Mouse (Mus musculus) urinary bladder, adult 18-20 months (tissue): ENCODE data around the gene Stk38.
"Not testable (repeated sequence)": the region's sequence is repeated elsewhere in the genome, so short reads cannot be mapped to it uniquely, and the experiment has no call there.

Experiments
- DNase-seq, 2 experiments: peaks; one replicate each; pipeline ENCODE4 v3.0.0; 2022; ENCODE audit warnings: low spot score in 2 of 2, mixed read lengths in 2 of 2

Gene Stk38

DNA sequence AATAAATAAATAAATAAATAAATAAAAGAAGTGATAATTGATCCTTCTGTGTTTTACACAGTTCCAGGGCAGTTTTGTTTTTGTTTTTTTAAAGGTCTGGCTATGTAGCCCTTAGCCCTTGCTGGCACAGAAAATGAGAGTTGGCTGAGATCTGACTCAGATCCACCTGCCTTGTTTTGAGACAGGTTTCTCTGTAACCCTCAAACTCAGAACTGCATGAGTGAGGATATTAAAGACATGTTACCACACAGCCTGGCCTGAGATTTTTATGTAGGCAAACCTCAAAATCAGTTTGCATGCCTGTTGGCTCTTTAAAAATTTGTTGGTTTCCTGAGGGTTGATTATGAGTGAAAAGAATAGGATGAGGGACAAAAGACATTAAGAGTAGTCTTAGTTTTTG lies 27.7 kb upstream of the Stk38 start:
- DNase-seq: no peak

DNA sequence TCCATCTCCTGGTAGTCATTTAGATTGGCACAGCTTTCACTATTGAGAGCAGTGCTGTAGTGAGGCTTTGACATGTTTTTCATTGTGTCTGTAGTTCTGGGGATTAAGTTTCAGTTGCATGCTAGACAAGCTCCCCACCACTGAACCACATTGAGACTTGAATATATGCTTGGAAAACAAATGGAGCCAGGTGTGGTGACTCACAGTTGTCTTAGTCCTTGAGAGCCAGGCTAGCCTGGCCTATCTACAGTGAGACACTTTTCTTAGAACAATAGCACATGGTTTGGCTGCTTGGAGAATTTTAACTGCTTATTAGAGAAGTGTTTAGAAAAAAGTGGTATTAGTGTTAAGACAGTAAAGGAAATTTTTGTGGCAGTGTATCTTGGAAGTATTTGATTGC lies 26.5 kb upstream of the Stk38 start:
- DNase-seq: no peak

DNA sequence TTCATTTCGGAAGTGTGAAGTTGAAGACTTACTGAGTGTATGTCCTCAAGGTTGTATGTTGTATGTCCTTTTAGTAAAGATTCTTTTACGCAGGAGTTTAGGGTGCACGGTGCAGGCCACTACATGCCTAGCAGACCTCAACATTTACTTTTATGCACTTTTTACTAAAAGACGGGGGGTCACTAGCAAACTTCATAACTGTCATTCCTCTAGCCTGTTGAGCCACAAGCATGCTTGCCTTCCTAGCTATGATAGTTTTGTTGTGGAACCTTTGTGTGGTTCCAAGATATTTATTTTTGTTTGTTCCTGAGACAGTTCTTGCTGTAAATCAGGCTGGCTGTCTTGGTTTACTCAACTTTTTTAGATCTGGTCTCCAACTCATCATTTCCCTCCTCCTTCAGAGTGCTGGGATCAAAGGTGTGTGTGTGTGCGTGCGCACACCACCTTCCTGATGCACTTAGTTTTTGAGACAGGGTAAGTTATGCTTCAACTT lies 25.8 kb upstream of the Stk38 start:
- DNase-seq: no peak

DNA sequence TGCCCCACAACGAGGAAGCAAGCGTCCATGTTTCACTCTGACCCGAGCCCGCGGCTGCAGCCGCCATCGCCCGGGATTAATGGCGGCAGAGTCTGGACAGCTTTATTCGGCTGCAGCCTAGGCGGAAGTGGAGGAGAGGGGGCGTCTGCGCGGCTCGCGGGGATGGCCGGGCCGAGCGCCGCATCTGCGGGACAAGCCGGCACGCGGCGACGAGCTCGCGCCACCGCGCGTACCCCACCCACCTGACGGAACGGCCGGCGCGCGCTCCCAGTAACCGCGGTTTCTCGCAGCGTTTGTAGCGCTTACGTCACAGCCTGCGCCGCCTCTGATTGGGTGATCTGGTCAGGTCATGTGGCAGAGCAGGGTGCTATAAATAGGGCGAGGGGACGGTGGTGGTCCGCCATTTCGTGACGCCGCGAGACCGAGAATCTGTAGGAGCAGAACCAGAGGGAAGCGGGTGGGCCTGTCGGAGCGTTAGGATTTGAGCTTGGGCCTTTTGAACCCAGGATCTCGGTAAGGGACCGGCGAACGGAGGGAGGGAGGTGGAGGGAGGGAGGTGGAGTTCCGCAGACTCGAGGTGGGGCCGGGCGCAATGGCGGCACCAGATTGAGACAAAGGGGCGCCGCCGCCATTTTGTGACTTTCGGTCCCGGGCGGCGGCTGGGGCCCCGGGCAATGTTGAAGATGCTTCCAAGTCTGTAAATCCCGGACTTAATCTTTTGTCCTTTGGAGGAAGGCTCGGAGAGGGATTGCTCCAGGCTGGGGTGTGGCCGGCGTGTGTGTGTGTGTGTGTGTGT lies 24.7 kb upstream of the Stk38 start, which contains the start of gene Srsf3:
TSS of gene Srsf3 (plus strand) at position 355 of the 796 bp plus-strand sequence.
- peak; percentile 95 to 98 for DNase-seq

DNA sequence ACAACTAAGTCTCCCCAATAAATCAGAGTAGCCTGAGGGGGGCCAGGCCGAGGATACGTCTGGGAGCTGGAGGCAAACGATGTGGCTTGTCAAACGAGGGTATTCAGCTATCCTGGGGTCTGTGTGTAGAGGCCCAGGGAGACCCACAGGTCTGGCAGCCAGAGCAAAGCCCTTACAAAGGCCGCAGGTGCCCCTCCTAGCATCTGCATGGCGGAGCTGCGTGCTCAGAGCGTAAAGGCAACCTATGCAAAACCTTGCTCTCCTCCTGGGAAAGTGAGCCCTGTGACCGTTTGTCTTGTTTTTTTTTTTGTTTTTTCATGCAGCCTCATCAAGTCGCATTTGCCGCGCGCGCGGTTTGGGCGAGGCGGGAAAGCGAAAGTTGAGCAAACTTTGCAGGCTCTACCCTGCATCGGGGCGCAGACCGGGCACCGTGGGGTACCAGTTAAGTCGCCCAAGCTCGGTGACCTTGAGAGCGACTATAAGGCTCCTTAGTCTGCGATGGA lies 24.0 kb upstream of the Stk38 start:
- DNase-seq: no peak

DNA sequence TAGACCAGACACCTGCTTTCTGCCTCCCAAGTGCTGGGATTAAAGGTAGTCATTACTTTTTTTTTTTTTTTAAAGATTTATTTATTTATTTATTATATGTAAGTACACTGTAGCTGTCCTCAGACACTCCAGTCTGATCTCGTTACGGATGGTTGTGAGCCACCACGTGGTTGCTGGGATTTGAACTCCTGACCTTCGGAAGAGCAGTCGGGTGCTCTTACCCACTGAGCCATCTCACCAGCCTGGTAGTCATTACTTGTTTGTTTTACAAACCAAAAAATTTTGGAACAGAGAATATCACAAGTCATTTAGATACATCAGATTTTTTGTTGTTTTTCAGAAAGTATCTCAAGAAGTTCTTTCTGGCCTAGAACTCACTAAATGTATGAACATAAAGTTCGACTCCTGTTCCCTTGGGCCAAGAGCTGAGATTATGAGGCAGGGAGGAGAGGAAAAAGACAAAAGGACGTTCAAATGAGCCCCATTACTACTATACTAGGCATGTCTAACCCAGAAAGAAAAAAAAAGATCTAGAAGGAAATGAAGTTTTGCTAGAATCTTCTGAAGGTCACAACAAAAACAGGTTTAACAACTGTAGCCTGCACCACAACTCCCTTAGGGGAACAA lies 23.4 kb upstream of the Stk38 start:
- not testable (repeated sequence) for DNase-seq

DNA sequence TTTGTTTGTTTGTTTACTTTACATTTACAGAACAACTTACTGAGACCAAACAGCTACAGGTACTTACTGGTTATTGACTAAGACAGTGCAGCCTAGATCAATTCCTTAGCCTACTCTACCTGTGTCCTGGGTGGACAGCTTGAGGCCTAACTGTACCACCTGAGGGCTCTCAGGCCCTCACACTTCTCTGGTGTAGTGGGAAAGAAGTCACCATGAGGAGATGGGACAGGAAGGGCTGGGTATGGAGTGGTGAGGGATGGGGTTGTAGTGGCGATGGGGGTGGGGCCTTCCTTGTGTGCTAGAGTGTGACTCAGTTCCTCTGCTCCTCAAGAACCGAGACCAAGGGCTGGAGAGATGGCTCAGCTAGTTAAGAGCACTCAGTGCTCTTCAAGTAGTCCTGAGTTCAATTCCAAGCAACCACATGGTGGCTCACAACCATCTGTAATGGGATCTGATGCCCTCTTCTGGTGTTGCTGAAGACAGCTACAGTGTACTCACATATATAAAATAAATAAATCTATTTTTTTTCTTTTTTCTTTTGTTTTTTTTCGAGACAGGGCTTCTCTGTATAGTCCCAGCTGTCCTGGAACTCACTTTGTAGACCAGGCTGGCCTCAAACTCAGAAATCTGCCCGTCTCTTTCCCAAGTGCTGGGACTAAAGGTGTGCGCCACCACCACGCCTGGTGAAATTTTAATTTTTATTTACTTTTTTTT lies 22.7 kb upstream of the Stk38 start:
- no peak for DNase-seq

DNA sequence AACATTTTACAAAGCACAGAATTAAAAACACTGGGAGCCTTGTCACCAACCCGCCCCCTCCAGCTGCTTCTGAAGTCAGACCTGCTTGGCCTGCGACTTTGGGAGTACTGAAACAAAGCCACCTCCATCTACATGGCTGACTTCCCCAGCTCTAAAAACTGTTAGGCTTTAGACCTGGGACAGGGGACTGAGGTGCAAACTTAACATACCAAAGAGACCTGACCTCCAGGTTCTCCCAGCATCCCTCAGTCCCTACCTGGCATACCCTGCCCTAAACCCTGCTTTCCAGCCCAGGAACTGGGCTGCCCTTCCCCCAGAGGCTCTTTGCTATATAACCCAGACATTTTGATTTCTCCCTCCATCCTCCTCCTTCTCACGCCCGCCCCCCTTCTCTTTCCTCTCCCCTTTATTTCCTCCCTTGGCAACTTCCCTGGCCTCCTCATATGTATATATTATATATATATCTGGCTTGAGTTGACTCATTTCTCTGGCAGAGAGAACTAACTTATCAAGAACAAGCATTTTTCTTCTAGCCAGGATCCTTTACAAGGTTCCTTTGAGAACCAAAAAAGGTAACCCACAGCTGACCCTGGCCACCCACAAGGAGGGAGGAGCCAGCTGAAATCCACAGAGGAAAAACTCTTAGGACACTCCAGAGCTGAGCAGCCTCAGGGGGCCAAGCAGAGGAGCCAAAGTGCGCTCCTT lies 19.0 kb upstream of the Stk38 start:
- DNase-seq: no peak

DNA sequence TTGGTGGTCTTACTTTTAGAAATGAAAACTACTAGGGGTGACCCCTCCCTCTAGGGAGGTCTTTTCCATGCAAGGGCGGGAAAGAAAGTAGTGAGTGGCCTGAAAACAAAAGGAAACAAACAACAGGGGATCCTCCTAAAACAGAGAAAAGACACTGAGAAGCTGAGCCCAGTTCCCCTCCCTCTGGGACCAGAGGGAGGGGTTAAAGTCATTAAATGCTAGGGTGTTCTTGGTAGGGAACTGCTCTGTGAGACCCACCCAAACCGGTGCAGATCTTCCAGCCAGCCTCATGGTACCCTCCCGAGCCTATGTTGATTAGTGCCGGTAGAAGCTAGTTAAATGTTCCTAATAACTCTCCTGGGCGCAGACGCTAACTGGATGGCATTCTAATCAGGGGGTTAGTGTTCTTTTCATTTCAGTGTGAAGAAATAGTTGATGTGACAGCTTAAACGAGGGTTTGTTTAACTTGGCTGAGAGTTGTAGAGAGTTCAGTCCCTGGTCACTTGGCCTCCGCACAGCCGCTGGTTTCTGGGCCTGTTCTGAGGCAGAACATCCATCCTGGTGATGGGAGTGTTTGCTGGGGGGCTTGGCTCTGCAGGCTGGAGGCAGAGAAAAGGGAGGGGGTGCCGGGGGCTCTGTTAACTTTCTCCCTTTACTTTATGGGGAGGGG lies 17.2 kb upstream of the Stk38 start:
- no peak for DNase-seq

DNA sequence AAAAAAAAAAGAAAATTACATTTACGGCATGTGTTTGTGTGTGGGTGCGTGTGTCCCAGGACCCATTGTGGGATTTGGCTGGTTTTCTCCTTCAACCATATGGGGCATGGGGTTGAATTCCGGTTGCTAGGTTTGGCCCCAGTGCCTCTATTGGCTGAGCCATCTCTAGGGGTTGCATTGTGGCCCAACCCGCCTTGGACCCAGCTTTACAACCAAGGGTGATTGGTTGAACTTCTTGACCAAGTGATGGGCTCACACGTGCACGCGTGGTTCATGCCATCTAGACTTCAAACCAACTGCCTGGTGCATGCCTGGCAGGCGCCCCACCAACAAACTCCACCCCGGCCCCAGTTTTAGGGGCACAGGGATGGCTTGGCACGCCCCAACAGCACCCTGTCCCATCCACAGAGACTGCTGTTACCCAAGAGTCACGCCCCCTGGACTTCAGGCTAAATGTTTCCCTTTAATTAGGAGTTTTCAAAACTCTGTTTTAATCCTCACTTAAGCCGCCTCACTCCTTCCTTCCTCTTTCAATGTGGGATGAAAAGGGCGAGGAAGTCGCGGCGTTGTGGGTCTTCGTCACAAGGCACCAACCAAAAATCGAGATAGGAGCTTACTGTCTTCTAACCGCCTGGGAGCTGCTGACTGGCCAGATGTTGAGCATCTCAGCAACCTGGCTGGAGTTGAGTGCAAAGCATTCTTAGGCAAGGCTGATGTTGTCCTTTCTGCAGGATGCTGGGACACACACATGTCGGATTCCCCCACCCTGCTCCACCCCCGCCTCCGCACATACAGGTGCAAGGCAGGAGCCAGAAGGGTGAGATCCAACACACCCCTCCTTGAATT lies 16.5 kb upstream of the Stk38 start:
- DNase-seq: no peak

DNA sequence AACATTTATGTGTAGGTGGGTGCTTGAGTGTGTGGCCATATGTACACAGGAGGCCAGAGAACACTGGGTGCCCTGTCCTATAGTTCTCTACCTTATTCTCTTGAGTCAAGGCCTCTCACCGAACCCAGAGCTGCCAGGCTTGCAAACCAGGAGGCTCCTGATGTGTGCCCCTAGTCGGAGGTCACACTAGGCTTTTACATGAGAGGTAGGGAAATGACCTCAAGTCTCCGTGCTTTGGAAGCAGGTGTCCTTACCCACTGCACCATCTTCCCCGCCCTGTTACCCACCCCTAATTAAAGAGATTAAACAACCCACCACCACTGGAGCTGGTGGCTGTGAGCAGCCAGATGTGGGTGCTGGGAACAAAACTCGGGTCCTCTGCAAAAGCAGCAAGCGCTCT lies 15.6 kb upstream of the Stk38 start:
- DNase-seq: no peak

DNA sequence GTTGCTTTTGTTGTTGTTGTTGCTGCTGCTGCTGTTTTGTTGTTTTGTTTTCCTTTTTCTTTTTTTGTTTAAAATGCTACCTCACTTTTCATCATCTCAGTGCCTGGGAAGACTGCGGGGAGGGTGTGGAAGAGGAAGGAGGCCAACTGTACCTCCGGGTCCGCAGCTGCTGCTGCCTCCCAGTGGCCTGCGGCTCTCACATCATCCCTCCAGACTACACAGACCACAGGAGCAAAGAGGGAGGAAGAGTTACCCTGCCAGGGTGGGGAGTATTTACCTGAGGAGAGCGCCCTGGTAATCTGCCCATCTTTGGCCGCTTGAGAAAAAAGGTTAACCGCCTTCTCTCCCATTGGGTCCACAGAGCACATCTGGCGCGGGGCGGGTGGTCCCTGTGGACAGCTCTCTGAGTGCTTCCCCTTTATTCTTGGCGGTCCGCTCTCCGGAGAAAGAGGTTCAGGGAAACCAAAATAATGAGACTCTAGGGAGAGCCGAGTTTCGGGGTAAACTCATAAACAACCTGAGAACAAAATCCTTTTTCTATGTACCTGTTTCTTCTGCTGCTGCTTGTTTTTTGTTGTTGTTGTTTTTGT lies 14.5 kb upstream of the Stk38 start:
- no peak for DNase-seq

DNA sequence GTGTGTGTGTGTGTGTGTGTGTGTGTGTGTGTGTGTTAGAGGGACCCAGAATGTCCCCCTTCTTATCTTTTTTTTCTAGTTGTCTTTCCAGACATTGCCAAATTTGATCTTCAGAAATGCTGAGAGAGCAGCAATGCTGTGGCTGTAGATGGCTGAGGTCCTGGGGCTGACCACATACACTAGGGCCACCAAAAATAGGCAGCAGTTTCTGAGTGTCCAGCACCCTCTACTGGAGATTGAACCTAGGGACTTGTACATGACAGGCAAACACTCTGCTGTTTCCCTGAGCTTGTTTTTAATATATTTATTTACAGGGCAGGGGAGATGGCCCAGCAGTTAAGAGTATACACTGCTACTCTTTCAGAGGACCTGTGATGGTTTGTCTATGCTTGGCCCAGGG lies 12.6 kb upstream of the Stk38 start:
- DNase-seq: no peak

DNA sequence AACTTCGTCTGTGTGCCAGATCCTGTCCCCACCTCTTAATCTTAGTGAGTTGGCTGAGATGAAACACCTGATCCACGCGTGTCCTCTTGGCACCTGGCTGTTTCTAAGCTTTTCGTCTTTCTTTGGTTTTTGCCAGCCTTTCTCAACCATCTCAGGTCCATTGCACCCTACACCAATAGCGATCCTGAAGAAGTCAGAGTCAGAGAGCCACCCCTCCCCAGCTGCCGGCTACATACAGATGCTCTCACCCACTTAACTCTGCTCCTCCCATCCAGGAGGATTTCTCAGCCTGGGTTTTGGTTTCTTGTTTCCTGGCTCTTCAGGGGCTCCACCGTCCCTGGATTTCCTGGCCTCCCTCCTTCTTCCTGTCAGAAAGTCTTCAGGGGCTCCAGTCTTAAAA lies 11.6 kb upstream of the Stk38 start:
- DNase-seq: no peak

DNA sequence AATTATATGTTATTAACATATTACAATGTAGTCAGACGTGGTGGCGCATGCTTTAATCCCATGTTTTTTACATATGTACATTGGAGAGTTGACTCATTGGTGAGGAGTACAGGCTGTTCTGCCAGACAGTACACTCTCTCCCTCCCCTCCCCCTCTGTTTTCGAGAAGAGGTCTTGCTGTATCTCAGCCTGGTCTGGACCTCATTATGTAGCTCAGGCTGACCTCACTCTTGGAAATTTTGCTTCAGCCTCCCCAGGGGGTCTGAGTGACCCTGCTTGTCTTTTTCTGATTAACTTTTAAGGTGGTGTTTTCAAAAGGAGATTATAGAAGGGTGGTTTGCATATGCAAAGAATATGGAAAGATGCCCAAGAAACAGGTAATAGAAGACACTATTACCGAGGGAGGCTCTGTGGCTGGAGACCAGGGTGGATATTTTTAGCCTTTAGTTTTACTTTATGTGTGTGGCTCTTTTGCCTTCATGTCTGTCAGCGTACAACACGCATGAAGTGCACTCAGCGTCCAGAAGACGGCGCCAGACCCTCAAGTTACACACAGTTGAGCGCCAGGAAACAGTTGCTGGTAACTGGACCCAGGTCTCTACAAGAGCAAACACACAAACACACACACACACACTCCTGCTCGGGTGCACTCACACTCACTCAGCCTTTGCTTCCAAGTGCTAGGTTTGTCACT lies 10.6 kb upstream of the Stk38 start:
- DNase-seq: no peak

DNA sequence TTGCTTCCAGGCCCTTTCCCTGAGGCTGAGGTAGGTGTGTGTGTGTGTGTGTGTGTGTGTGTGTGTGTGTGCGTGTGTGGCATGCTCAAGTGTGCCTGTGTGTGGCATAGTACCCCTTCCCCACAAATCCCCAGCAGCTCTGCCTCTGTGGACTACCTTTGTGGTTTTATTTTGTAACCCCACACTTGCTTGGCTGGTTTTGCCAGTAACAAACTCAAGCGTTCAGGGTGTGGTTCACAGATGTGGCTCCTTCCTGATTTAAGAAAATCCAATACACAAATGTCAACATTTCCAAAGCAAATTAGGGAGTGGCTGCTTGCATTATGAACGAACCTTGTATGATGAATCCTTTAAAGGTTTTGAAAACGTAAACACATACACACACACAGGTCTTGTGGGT lies 8.9 kb upstream of the Stk38 start:
- DNase-seq: peak in 1 of 2 experiments; percentile 61

DNA sequence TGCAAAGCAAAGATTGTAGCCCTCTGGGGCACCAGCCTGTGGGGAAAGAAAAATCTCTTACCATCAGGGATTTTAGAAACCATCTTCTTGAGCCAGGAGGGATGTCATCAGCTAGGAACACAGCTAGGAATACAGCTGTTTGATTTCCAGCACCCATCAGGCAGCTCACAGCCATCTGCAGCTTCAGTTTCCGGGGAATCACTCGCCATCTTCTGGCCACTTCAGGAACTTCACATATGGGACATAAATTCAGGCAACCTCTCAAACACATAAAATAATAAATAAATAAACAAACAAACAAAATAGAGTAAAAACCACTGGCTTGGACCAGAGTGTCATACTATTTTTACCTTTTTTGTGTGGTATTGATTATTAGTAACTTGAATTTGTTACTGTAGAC lies 7.8 kb upstream of the Stk38 start:
- no peak for DNase-seq

DNA sequence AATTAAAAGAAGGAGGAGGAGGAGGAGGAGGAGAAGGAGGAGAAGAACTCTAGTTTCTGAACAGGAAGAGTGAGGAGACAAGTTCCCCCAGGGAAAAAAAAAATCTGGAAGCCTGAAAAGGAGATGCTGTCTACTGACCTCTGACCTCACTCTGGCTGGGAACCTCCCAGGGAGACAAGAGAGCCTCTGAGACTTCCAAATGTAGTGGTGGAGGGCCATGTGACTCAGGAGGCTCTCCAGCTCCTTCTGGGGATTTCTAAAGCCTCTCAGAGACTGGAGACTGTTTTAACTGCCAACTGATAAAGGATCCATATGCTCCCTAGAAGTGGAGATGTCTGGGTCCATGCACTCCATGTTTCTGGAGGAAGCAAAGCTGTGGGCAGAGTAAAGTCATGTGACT lies 6.4 kb upstream of the Stk38 start:
- DNase-seq: no peak

DNA sequence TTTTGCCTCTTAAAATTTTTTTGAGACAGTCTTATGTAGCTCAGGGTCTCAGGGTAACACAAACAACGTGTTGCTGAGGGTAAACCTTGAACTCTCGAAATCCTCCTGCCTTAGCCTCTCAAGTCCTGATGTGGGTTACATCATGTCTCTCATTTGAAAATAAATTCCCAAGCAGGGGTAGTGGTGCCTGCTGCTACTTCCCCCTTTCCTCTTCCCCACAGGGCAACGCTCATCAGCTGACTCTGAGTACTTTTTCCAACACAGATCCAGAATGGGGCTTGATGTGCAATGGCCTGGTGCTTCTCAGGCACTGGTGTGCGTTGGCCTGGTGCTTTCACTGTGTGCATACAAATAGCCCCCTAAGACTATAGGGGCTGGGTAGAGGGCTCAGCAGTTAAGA lies 1.4 kb upstream of the Stk38 start:
- DNase-seq: no peak

DNA sequence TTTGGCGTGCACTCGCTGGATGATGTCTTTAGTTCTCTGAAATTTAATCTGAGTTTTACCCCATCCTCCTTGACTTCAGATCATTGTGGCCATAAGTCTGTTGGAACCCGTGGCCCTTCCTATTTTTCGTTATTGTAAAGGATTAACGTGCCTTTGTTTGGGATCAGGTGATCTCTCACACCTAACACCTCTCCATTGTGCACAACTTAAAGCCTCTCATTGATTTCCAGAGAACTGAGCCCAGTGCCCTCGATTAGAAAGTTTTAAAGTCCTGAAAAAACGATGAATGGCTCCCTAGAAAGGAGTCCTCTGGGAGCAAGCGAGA lies 493 bp upstream of the Stk38 start:
- no peak for DNase-seq
